Mouse (Mus musculus) hematopoietic stem cell, adult 5-6 weeks (primary cell): Measurements from ENCODE around the gene Ccdc87. TPM values are rescaled to one million over a fixed set of nuclear protein-coding genes. Genes with fewer than 3 reads are reported as not detected.
A peak's percentile ranks its signal among the peaks of the same experiment; 100 is the strongest.

Source experiments
- ATAC-seq, 2 experiments: fragments of 125-278 bp in 1 of 2; replicated peaks in 1 of 2; 2 replicates each; pipeline ENCODE4 v1.8.0; 2016 to 2017; ENCODE audit warnings: inconsistent platforms in 2 of 2, mild to moderate bottlenecking in 2 of 2, moderate number of reproducible peaks in 2 of 2, low read depth in 1 of 2, moderate TSS enrichment in 1 of 2; ENCODE audit not compliant: low FRiP score in 2 of 2, poor library complexity in 2 of 2, severe bottlenecking in 2 of 2, insufficient read depth in 1 of 2, low TSS enrichment in 1 of 2
- total RNA-seq: library from RNA; stranded (forward); fragments of 172-1452, 232-1000 nt; gene quantifications from 2 replicates; pipeline ENCODE4 v1.2.3, GENCODE M21; 2017

The Ccdc87 gene
- total RNA-seq, 1 experiment from 2014 or later, result not detected

- ATAC-seq, result no peak
Measured at GRCm38 (mm10) chr19:4828444-4829114, 10.6 kb upstream of the Ccdc87 start.

GRCm38 (mm10) chr19:4829156-4829555 is 10.0 kb upstream of the Ccdc87 start:
- no peak for ATAC-seq

- ATAC-seq, result no peak
Measured at GRCm38 (mm10) chr19:4833977-4834376, 5.2 kb upstream of the Ccdc87 start.

GRCm38 (mm10) chr19:4836096-4836495 is 3.1 kb upstream of the Ccdc87 start:
- no peak for ATAC-seq

GRCm38 (mm10) chr19:4837049-4837448 is 2.1 kb upstream of the Ccdc87 start:
- no peak for ATAC-seq

GRCm38 (mm10) chr19:4838526-4839140 is 533 bp upstream of the Ccdc87 start:
- no peak for ATAC-seq

- ATAC-seq, result no peak
Measured at GRCm38 (mm10) chr19:4840848-4841247, 1.7 kb downstream of the Ccdc87 start.

- no peak for ATAC-seq
Measured at GRCm38 (mm10) chr19:4842611-4843010, 3.4 kb downstream of the Ccdc87 start.

- no peak for ATAC-seq
Measured at GRCm38 (mm10) chr19:4845846-4846245, 6.7 kb downstream of the Ccdc87 start.

GRCm38 (mm10) chr19:4847490-4847889 is 8.3 kb downstream of the Ccdc87 start:
- ATAC-seq, result peak; percentile 62 to 65; a peak in 3 of 4 replicates

GRCm38 (mm10) chr19:4849800-4850199 is 10.6 kb downstream of the Ccdc87 start:
- no peak for ATAC-seq

GRCm38 (mm10) chr19:4850281-4850680 is 11.1 kb downstream of the Ccdc87 start:
- no peak for ATAC-seq

GRCm38 (mm10) chr19:4854552-4855469 is 15.6 kb downstream of the Ccdc87 start, which contains the start of gene Ctsf:
Gene Ctsf, plus strand, starts transcription at chr19:4855130.
- ATAC-seq, result peak; percentile 78 to 81; a peak in 3 of 4 replicates

GRCm38 (mm10) chr19:4855470-4855820 is 16.3 kb downstream of the Ccdc87 start:
- no peak for ATAC-seq

- ATAC-seq, result no peak
Measured at GRCm38 (mm10) chr19:4855951-4856350, 16.8 kb downstream of the Ccdc87 start.

GRCm38 (mm10) chr19:4859081-4859480 is 19.9 kb downstream of the Ccdc87 start:
- ATAC-seq, result no peak

GRCm38 (mm10) chr19:4863048-4863447 is 23.9 kb downstream of the Ccdc87 start:
- ATAC-seq, result no peak

GRCm38 (mm10) chr19:4865147-4865546 is 26.0 kb downstream of the Ccdc87 start:
- peak; percentile 72 to 77 for ATAC-seq
